Mouse (Mus musculus) brain, embryonic 14.5 days (tissue): ENCODE measurements around the gene C1galt1c1.

Experiments
- CTCF ChIP-seq: fragments of 200-500 bp; IDR thresholded peaks from 2 replicates; pipeline ENCODE4 v1.5.1; 2012; ENCODE audit warnings: inconsistent platforms, mild to moderate bottlenecking, moderate library complexity, borderline replicate concordance; ENCODE audit not compliant: insufficient read depth, insufficient read length; ENCODE audit errors: extremely low read depth
- POLR2A ChIP-seq: fragments of 200-500 bp; IDR thresholded peaks from 2 replicates; pipeline ENCODE4 v1.6.1; 2012; ENCODE audit warnings: mild to moderate bottlenecking, inconsistent platforms, borderline replicate concordance; ENCODE audit not compliant: poor library complexity, insufficient read depth, insufficient read length, severe bottlenecking; ENCODE audit errors: extremely low read depth

- TF ChIP-seq CTCF = peak; percentile 16; the same call in 1 of the 2 replicates
- TF ChIP-seq POLR2A = no peak
Observed at GRCm38 (mm10) chrX:38653181-38653580, 18.3 kb upstream of the C1galt1c1 start.
